Mouse (Mus musculus): ENCODE results near the gene Tomm6.
A peak's percentile ranks its signal among the peaks of the same experiment; 100 is the strongest.
"Not testable (repeated sequence)": the region's sequence is repeated elsewhere in the genome, so short reads cannot be mapped to it uniquely, and the experiment has no call there.

Tomm6 gene

GRCm38 (mm10) chr17:47694503-47695336 lies 6.5 kb upstream of the Tomm6 start, which contains the start of gene Prickle4:
TSS of gene Prickle4 (minus strand) at chr17:47694736.
- DNase-seq (ENCODE audit: low read depth), result peak; percentile 96

GRCm38 (mm10) chr17:47694442-47694502 lies 6.1 kb upstream of the Tomm6 start, which contains the start of gene Gm21981:
TSS of gene Gm21981 (minus strand) at chr17:47694455.
- DNase-seq (ENCODE audit: low read depth), result no peak

- DNase-seq (ENCODE audit: low read depth), result no peak
These were observed 5.7 kb upstream of the Tomm6 start for GRCm38 (mm10) chr17:47693671-47694441.

GRCm38 (mm10) chr17:47691650-47692049 lies 3.5 kb upstream of the Tomm6 start:
- no peak for DNase-seq (ENCODE audit: low read depth)

GRCm38 (mm10) chr17:47689894-47690293 lies 1.7 kb upstream of the Tomm6 start:
- DNase-seq (ENCODE audit: low read depth), result no peak

GRCm38 (mm10) chr17:47688608-47689575 lies 706 bp upstream of the Tomm6 start, which contains the start of gene Frs3:
TSS of gene Frs3 (plus strand) at chr17:47689030.
- DNase-seq (ENCODE audit: low read depth), result peak; percentile 74

- DNase-seq (ENCODE audit: low read depth), result peak; percentile 98
These were observed 510 bp downstream of the Tomm6 start for GRCm38 (mm10) chr17:47687409-47688343.

GRCm38 (mm10) chr17:47682836-47683235 lies 5.3 kb downstream of the Tomm6 start:
- DNase-seq (ENCODE audit: low read depth), result peak; percentile 59

- DNase-seq (ENCODE audit: low read depth), result no peak
These were observed 9.5 kb downstream of the Tomm6 start for GRCm38 (mm10) chr17:47678702-47679101.

GRCm38 (mm10) chr17:47678238-47678637 lies 9.9 kb downstream of the Tomm6 start:
- no peak for DNase-seq (ENCODE audit: low read depth)

- DNase-seq (ENCODE audit: low read depth), result peak; percentile 78
These were observed 11.6 kb downstream of the Tomm6 start for GRCm38 (mm10) chr17:47676581-47676980.

GRCm38 (mm10) chr17:47672311-47673111 lies 15.7 kb downstream of the Tomm6 start:
- DNase-seq (ENCODE audit: low read depth), result no peak

GRCm38 (mm10) chr17:47671988-47672310 lies 16.2 kb downstream of the Tomm6 start:
- no peak for DNase-seq (ENCODE audit: low read depth)

GRCm38 (mm10) chr17:47669166-47669565 lies 19.0 kb downstream of the Tomm6 start:
- DNase-seq (ENCODE audit: low read depth), result no peak

GRCm38 (mm10) chr17:47664474-47664873 lies 23.7 kb downstream of the Tomm6 start:
- no peak for DNase-seq (ENCODE audit: low read depth)

GRCm38 (mm10) chr17:47663009-47663713 lies 25.0 kb downstream of the Tomm6 start:
- DNase-seq (ENCODE audit: low read depth), result no peak

- no peak for DNase-seq (ENCODE audit: low read depth)
These were observed 29.4 kb downstream of the Tomm6 start for GRCm38 (mm10) chr17:47658741-47659243.

GRCm38 (mm10) chr17:47657901-47658300 lies 30.3 kb downstream of the Tomm6 start:
- no peak for DNase-seq (ENCODE audit: low read depth)

- DNase-seq (ENCODE audit: low read depth), result no peak
These were observed 32.5 kb downstream of the Tomm6 start for GRCm38 (mm10) chr17:47655697-47656096.

- DNase-seq (ENCODE audit: low read depth), result not testable (repeated sequence)
These were observed 33.8 kb downstream of the Tomm6 start for GRCm38 (mm10) chr17:47654346-47654745.

Measured in induced T-regulatory cell, adult 2 months (primary cell).